Mouse (Mus musculus): Measurements from ENCODE around the gene March1. TPM values are rescaled to one million over a fixed set of nuclear protein-coding genes. Genes with fewer than 3 reads are reported as not detected.

The March1 gene
- total RNA-seq, 2 experiments from 2014 or later = 46.2 to 51.7 TPM

DNA sequence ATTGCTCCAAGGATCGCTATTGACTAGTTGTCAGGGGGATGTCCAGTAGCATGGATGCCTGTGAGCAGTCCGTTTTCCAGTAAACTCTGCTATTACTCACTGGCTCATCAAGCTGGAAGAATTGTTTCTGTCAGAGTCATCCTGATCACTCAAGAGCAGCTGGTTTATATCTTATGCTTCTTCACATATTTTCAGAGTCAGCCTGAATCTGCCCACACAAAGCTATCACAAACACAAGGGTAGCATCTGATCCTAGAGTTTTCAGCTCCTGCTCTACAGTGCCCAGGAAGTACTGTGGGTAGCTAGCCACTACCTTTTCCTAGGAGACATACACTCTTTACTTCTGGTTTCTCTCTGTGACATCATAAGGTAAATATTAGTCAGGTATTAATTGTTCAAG lies 405.1 kb downstream of the March1 start:
- no peak for DNase-seq

DNA sequence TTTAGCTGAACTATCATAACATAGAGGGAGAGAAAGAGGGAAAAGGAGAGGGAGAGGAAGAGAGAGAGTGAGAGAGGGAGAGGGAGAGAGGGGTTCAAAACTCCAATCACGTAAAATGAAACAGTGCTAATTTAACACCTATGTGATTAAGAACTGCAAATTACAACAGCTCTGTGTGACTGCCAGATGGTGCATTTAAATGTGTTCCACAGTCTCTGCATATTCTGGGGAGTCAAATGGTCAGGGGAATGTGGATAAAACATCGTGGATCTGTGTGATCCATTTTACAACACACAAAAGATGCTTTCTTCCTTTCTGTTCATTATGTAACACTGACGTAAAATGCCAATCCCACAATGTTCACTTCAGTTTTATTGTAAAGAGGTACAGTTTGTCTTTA lies 416.0 kb downstream of the March1 start:
- DNase-seq = no peak

DNA sequence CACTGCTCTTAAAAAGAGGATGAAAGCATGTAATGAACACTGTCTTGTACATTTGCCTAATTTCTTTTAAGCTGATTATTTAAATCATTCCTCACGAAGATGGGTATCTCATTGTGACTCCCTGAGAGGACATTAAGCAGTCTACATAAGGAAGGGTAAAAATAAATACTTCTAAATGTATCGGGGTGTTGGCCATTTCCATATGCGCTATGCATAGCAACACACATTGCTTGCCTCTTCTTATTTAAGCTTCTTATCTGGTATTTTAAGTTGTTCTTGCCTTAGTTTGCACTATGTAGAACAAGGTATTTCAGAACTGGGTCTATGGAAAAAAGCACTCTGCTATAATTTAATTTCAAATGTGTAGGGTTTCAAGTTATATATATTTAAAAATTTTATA lies 416.7 kb downstream of the March1 start:
- DNase-seq = no peak

DNA sequence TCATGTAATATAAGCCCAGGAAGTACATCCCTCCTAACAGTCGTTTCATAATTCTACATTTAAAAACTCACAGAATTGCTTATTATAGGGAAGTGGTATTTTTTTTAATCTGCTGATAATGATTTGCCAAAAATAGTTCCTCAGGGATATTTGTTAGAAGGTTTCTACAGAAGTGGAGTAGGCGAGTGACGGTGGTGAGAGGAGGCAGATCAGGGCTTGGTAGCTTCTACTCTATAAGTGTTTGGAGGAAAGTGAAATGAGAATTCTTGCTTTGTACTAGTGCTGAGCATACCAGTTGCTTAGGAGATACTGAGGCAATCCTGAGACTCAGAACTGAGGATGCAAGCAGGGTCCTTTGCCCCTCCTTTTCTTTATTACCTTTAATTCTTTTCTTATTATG lies 476.5 kb downstream of the March1 start:
- DNase-seq = no peak

DNA sequence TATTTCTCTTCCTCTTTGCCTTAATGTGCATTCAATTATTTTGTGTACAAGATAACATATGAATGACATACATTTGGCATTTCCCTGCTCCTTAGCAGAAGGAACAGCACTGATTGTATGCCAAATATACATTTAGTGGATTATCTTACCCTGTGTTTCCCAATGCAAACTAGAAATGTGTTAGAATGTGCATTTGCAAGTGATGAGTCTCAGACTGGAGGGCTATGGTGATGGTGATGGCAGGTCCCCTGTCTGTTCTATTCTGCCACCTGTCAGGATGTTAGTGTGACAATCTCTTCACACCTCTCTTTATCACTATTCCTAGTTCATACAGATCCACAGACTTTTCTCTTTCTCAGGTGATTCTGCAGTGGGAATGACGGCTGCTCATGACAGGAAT lies 480.4 kb downstream of the March1 start:
- DNase-seq = no peak

DNA sequence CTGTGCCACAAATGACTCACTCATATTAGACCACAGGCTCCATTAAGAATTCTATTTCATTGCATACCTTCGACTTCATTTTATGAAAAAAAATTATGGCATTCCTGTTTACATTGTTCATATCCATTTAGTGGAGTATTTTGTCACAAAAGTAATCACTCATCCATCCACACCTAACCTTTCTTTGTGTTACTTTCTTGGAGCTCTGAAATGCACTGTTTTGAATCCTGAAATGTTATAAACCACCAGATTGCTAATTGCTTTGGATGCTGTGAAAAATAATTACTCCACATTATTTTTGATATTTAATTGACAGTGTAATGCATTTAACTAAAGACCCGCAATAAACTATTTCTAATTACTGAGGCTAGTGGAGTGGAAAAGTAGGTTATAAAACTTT lies 501.6 kb downstream of the March1 start:
- DNase-seq = no peak

DNA sequence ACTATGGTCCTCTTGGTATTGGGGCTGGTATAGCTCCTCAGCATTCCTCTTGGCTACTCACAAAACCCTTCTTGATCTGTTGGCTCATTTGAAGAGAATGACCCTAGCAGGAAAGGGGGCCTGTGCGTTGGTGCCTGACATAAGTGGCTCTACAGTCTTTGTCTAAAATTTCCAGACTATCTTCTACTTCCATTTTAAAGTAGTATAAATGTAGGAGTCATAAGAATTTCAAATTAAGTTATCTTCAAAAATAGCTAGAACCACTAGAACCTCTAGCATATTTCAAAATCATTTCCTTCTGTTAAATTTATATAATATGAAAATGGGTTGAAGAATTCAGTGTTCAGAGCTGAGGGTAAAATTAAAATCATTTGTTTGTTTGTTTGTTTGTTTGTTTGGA lies 541.9 kb downstream of the March1 start:
- DNase-seq = no peak

DNA sequence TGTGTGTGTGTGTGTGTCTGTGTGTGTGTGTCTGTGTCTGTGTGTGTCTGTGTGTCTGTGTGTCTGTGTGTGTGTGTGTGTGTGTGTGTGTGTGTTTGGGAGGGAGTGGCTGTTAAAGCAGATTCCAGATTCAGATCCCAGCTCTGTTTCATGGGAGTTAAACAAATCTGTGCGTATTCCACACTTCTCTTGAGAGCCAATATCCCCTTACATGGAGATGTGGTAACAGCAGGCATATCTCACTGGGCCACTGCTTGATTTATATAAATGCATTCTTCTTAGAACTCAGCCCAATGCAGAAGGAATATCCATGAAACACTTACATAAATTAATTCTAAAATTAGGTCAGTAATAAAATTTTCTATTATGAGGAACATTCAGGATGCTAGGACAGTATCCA lies 549.1 kb downstream of the March1 start:
- DNase-seq = no peak

DNA sequence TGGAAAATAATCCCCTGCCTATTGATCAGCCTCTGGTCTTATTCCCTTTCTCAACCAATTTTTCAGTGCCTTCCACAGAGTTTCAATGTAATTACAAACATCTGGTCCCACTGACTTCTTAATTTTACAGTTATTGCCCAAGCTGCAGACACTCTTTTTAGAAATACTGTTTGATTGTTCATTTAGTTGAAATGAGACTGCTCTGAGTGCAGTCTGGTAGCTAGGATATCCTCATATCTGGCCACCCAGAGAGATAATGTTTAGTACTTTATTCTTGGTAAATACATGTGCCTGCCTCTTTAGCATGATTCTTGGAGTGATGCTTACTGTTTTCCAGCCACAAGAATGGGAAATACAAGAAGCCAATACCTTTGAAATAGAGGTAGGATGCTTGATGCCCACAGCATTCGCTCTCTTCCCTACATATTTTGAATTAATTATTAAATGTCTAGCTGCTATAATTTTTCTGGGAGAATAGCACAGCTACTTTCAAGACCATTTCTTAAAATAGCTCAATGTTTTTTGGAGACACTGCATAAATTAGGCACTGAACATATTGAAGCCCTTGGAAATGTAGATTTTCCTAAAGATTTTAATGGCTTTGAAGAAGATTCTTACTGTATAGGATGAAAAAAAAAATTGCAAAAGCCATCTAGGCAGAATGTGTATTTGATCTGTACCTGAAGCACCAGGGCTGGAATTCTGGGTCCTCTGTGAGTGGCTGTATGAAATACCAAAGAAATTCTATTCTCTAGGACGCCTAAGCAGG lies 549.9 kb downstream of the March1 start:
- DNase-seq = no peak

DNA sequence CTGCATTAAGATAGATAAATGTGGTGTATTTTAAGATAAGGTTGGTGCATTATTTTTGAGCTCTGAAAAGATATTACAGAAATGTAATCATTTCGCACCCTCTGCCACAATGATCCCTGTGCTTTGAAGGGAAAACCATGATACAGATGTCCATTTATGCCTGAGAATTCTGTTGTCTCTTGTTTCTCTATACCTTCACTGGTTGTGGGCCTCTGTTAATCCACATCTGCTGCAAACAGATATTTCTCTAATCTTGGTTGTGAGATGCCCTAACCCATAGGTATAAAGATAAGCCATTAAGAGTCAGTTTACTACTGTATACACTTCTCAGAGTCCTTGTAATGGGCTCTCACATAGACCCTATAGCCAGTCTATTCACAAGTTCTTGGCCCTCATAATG lies 561.6 kb downstream of the March1 start:
- no peak for DNase-seq

DNA sequence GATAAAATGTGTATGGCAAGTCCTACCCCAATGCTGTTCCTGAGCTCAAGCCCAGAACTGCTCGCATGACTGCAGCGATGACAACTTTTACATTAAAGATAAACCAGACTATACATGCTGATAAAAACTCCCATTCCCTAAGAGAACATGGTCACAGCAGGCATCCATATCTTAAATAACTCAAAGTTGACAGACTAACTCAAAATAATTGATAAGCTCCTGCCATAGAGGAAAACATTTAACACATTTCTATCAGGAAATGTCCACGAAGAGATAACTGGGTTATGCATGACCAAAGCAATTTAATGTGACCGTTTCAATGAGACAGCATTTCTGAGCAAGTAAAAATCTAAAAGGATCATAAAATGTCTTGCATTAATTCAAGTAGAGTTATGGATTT lies 563.6 kb downstream of the March1 start:
- DNase-seq = no peak

DNA sequence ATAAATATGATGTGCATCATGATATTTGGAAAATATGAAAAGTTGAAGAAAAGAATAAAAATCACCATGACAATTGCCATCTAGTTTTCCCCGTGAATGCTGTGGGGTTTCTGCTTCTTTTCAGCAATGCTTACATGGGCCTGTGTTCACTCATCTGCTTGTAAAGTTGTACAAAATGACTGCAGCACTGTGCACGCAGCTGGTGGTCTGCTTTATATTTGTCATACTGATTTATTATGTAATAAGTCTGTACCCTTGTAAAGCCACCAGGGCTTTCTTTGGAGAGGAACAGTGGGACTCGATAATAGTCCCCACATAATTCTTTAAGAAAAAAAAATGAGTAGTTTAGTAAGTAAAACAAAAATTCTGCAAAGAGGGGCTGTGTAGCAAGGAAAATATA lies 564.6 kb downstream of the March1 start:
- DNase-seq = no peak

DNA sequence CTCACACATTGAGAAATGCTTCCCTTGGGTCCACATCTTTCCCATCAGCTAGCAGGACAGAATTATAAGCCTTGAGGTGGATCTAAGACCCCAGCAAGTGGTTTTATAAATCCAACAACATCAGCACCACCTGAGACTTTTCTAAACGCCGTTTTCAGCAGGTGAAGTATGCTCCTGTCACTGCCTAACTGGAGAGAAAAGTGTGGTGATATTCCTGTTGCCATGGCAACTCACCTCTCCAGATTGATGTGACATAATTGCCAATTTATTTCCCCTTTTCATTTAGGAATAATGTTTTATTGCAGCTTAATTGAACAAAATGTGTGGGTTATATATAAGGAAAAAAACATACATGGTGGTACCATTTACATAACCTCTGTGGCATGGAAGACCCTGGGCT lies 565.8 kb downstream of the March1 start:
- no peak for DNase-seq

DNA sequence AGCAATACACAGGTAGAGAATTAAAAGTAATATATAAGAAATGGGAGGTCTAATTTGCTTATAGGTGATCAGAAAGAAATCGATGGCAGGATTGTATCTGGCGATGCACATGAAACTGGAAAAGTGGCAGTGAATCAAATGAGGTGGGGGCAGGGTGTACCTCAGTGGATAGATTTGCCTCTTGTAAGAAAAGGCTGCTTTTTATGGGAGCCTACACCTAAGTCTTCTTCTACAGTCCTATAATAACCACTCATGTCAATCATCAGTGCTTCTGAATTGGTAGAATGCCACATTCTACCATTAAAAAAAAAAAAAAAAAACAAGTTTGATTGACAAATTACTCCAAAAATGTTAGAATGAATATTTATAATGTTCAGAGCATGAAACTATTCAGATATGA lies 567.5 kb downstream of the March1 start:
- no peak for DNase-seq

DNA sequence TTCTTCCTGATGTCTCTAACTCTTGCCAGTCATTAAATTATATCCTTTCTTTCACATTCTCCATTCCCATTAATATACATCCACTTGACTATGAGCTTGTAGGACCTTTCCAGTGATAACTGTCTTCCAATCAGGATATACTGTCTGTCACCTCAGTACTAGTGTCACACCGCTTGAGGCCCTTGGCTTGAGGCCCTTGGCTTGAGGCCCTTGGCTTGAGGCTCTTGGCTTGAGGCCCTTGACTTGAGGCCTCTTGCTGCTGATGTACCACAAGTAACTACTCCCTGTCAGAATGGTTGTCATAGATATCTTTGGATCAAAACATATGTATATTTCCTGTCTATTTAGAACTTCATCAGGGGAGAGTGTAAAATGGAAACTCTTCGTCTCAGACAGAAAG lies 576.7 kb downstream of the March1 start:
- DNase-seq = no peak

DNA sequence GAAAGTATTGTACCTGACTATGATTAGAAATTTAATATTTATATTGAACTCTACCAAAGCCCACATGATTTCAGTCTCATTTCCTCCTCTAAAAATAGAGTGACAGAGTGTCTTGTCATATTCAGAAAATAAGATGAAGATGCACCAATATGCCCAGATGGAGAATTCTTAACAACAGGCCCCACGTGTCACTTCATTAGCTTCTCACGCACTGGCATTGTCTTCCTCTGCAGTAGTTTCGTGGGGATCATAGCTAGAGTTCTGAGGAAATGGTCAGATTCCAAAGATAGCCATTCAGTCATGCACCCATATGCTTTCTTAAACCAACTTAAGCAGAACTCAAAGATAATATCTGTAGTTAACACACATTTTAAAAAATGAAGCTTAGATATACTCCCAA lies 582.5 kb downstream of the March1 start:
- DNase-seq = no peak

DNA sequence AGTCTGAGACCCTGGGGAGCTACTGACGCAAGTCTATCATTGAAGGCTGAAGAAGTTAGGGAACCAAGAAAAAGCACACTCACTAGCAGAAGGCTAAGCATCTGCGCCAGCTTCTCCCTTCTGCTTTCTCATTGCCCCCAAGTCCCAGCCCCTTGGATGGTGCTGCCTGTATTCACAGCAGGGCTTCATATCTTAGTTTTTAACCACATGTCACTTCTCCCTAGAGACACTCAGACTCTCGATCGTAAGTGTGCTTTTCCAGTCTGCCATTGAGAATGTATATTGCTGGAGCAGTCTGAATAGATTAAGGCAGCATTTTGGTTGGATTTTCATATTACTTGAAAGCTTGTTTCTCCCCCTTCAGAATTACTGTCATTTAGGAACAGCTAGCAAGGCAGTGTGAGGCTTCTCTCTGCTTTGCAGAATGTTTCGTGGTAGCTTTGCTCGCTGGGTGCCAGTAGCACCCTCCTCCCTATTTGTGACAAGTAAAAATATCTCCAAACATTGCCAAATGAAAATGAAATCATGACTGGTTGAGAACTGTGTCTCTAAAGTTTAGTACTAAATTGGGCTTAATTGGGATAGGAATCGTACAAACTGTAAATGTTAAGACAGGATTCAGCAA lies 586.2 kb downstream of the March1 start:
- peak; percentile 26 to 31 for DNase-seq

DNA sequence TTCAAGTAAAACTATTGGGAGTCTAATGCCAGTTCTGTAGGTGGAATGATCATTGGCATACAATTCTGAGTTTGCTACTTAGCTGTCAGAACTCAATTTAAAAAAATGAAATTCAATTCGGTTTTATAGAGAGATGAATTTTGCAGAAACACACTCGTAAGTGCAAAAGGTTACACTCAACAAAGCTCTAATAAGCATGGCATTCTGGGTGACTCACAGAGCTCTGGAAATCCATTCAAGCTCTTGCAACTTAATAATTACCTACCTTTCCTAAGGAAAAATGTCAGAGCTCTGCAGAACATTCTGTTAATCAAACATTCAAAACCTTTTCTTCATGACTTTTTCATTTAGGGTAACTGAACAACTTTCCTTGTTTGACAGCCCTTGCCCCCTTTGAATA lies 591.9 kb downstream of the March1 start:
- DNase-seq = no peak

DNA sequence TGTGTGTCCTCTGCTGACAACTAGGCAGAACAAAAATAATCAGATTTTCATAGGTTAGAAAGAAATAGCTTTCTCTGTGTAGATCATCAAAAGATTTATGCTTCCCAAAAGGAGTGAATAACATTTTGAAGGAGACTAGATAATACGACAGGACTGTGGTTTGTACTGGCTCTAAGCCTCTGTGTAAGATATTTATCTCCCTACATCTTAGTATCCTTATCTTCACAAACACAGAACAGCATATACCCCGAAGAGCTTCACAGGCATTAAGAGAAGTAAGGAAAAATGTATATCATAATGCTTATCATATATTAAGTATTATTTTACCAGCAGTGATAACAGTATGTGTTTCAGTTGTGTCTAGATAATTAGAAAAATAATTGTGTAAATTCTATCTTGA lies 592.6 kb downstream of the March1 start:
- no peak for DNase-seq

DNA sequence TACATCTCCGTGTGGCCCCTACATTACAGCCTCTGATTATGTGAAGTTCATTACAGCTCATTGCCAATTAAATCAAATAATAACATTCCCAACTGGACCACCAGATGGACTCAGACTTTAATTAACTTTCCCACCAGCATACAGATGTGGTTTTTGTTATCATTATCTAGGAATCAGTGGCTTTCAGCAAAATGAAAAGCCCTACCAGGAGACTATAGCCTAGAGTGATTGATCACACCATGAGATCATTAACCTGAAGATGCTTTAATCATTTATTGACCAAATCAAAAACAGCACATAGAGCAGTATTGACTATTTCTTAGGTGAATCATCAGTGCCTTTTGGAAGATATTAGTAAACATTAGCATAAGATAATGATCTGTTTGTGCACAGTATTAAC lies 602.3 kb downstream of the March1 start:
- no peak for DNase-seq

DNA sequence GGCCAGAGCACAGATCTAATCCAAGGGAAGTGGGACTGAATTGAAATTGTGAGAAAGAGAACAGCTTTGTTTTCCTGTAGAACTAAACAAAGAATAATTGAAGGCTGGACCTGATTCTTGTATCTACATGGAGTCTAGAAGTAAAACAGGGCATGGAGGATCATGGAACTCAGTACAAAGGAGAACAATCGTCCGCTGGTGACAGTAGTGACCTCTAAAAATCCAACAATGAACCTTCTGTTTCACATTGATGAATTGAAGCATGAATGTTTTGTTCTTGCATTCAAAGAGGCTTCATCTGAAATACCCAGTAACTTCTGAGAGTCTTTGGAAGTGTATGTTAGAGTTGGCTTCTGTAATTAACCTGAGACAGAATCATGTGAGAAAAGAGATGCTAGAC lies 612.2 kb downstream of the March1 start:
- no peak for DNase-seq

DNA sequence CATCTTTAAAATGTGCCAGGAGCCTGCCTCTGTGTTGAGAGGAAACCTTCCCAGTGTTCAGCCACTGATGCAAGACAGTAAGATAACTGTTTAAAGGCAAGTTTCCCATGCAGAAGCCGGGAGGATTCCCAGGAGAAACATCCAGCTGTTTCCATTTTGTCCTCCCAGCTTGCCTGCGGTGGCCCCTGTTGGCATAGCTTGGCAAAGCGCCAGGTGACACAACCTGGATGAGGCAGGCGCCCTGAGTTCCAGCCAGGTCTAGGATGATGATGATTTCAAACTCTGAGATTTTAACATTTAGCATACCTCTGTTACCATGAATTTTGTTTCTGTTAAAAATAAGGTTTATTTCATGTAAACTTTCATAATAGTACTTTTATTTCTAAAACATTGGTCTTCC lies 651.8 kb downstream of the March1 start:
- no peak for DNase-seq

DNA sequence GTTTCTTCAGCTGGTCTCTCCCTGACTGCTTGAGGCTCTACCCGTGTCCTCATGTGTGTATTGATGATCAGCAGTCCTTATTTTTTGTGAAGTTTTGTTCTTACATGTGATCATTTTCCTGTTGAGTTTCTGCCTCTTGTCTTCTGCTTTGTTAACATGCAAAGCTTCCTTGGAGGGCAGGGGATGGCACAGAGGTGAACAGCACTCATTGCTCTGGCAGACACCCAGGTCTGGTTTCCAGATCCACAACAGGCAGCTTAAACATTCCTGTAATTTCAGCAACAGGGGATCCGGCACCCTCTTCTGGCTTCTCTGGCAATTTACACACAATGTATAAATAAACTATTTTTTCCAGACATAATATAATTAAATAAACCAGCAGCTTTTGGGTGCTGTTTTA lies 652.4 kb downstream of the March1 start:
- no peak for DNase-seq

DNA sequence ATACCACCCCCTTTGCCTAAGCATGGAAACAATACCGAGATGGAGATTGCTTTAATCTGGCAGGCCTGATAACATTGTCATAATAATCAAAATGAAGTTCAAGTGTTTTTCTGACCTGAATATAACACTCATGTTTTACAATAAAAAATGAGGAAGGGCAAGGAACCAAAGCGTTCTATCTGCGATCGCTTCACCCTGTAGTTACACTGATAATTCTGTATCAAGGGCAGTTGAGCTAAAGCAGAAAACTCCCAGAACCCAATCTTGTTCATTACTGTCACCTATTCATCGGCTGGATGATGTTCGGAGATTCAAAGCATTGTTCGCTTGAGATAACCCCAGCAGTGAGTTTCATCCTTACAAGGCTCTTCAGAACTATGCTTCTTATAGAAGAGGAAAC lies 700.1 kb downstream of the March1 start:
- DNase-seq = no peak

All from layer of hippocampus, postnatal 36 days (tissue).